Mouse (Mus musculus): ENCODE results near the gene Scyl2. TPM values are rescaled to one million over a fixed set of nuclear protein-coding genes. Genes with fewer than 3 reads are reported as not detected.
"Not testable (repeated sequence)": the region's sequence is repeated elsewhere in the genome, so short reads cannot be mapped to it uniquely, and the experiment has no call there.

The Scyl2 gene
- polyA plus RNA-seq, 1 experiment from 2014 or later = 47.7 TPM

GRCm38 (mm10) chr10:89695194-89695911, 9.3 kb upstream of the Scyl2 start:
- H3K27ac ChIP-seq = no peak overlapping the region
- no peaks in the 10 kb centered on the region for H3K36me3 ChIP-seq (ENCODE audit: inconsistent target)
- WGBS (ENCODE audit: missing documents) = 36% methylated on average over 20 of the region's 20 CpGs
- no peaks in the 10 kb centered on the region for H3K79me2 ChIP-seq (ENCODE audit: inconsistent target)
- no peak overlapping the region for H3K4me3 ChIP-seq (ENCODE audit: inconsistent target)

GRCm38 (mm10) chr10:89690021-89690420, 3.9 kb upstream of the Scyl2 start:
- WGBS (ENCODE audit: missing documents) = 87% methylated on average over 8 of the region's 8 CpGs
- Histone ChIP-seq H3K79me2 (ENCODE audit: inconsistent target) (peaks cover 7% of the 10 kb centered on the region), H3K4me3 (ENCODE audit: inconsistent target) (no peak overlapping the region), H3K36me3 (ENCODE audit: inconsistent target) (no peaks in the 10 kb centered on the region), H3K27ac (no peak overlapping the region)

GRCm38 (mm10) chr10:89687455-89687854, 1.4 kb upstream of the Scyl2 start:
- peaks cover 33% of the 10 kb centered on the region for H3K79me2 ChIP-seq (ENCODE audit: inconsistent target)
- no peak overlapping the region for H3K4me3 ChIP-seq (ENCODE audit: inconsistent target)
- no peaks in the 10 kb centered on the region for H3K36me3 ChIP-seq (ENCODE audit: inconsistent target)
- 34% methylated on average over 2 of the region's 2 CpGs for WGBS (ENCODE audit: missing documents)
- H3K27ac ChIP-seq = no peak overlapping the region

- Histone ChIP-seq H3K27ac (no peak overlapping the region), H3K4me3 (ENCODE audit: inconsistent target) (peak overlapping the region; percentile 60)
Observed at GRCm38 (mm10) chr10:89685391-89686138, 520 bp downstream of the Scyl2 start.

GRCm38 (mm10) chr10:89682961-89683360, 3.1 kb downstream of the Scyl2 start:
- Histone ChIP-seq H3K4me3 (ENCODE audit: inconsistent target) (no peak overlapping the region), H3K27ac (no peak overlapping the region), H3K79me2 (ENCODE audit: inconsistent target) (peaks cover 77% of the 10 kb centered on the region), H3K36me3 (ENCODE audit: inconsistent target) (no peaks in the 10 kb centered on the region)
- 90% methylated on average over 10 of the region's 10 CpGs for WGBS (ENCODE audit: missing documents)

More at GRCm38 (mm10) chr10:89685391-89686138, 520 bp downstream of the Scyl2 start:
- Histone ChIP-seq H3K79me2 (ENCODE audit: inconsistent target) (peaks cover 51% of the 10 kb centered on the region), H3K36me3 (ENCODE audit: inconsistent target) (no peaks in the 10 kb centered on the region)
- 5% methylated on average over 34 of the region's 51 CpGs for WGBS (ENCODE audit: missing documents)

- Histone ChIP-seq H3K4me3 (ENCODE audit: inconsistent target) (no peak overlapping the region), H3K79me2 (ENCODE audit: inconsistent target) (peaks cover 85% of the 10 kb centered on the region), H3K27ac (no peak overlapping the region), H3K36me3 (ENCODE audit: inconsistent target) (no peaks in the 10 kb centered on the region)
- WGBS (ENCODE audit: missing documents) = 100% methylated on average over 1 of the region's 1 CpGs
Observed at GRCm38 (mm10) chr10:89682157-89682556, 3.9 kb downstream of the Scyl2 start.

GRCm38 (mm10) chr10:89681706-89682105, 4.4 kb downstream of the Scyl2 start:
- no peaks in the 10 kb centered on the region for H3K36me3 ChIP-seq (ENCODE audit: inconsistent target)
- H3K79me2 ChIP-seq (ENCODE audit: inconsistent target) = peaks cover 90% of the 10 kb centered on the region
- H3K27ac ChIP-seq = no peak overlapping the region
- no peak overlapping the region for H3K4me3 ChIP-seq (ENCODE audit: inconsistent target)
- 95% methylated on average over 4 of the region's 4 CpGs for WGBS (ENCODE audit: missing documents)

GRCm38 (mm10) chr10:89680517-89680916, 5.6 kb downstream of the Scyl2 start:
- H3K4me3 ChIP-seq (ENCODE audit: inconsistent target) = no peak overlapping the region
- H3K36me3 ChIP-seq (ENCODE audit: inconsistent target) = no peaks in the 10 kb centered on the region
- H3K79me2 ChIP-seq (ENCODE audit: inconsistent target) = peaks cover 99% of the 10 kb centered on the region
- 34% methylated on average over 3 of the region's 3 CpGs for WGBS (ENCODE audit: missing documents)
- no peak overlapping the region for H3K27ac ChIP-seq

- H3K27ac ChIP-seq = no peak overlapping the region
Observed at GRCm38 (mm10) chr10:89679448-89679847, 6.6 kb downstream of the Scyl2 start.

GRCm38 (mm10) chr10:89678054-89678453, 8.0 kb downstream of the Scyl2 start:
- Histone ChIP-seq H3K4me3 (ENCODE audit: inconsistent target) (no peak overlapping the region), H3K27ac (no peak overlapping the region), H3K36me3 (ENCODE audit: inconsistent target) (no peaks in the 10 kb centered on the region), H3K79me2 (ENCODE audit: inconsistent target) (peaks cover 95% of the 10 kb centered on the region)
- 96% methylated on average over 4 of the region's 4 CpGs for WGBS (ENCODE audit: missing documents)

More at GRCm38 (mm10) chr10:89679448-89679847, 6.6 kb downstream of the Scyl2 start:
- H3K4me3 ChIP-seq (ENCODE audit: inconsistent target) = no peak overlapping the region
- 94% methylated on average over 1 of the region's 1 CpGs for WGBS (ENCODE audit: missing documents)
- peaks cover 99% of the 10 kb centered on the region for H3K79me2 ChIP-seq (ENCODE audit: inconsistent target)
- H3K36me3 ChIP-seq (ENCODE audit: inconsistent target) = no peaks in the 10 kb centered on the region

- Histone ChIP-seq H3K27ac (no peak overlapping the region), H3K79me2 (ENCODE audit: inconsistent target) (peaks cover 87% of the 10 kb centered on the region), H3K36me3 (ENCODE audit: inconsistent target) (no peaks in the 10 kb centered on the region), H3K4me3 (ENCODE audit: inconsistent target) (no peak overlapping the region)
- 88% methylated on average over 4 of the region's 4 CpGs for WGBS (ENCODE audit: missing documents)
Observed at GRCm38 (mm10) chr10:89676609-89677008, 9.5 kb downstream of the Scyl2 start.

GRCm38 (mm10) chr10:89670371-89670770, 15.7 kb downstream of the Scyl2 start:
- H3K27ac ChIP-seq; H3K4me3 ChIP-seq (ENCODE audit: inconsistent target): not testable (repeated sequence)
- 82% methylated on average over 5 of the region's 5 CpGs for WGBS (ENCODE audit: missing documents)
- H3K79me2 ChIP-seq (ENCODE audit: inconsistent target) = peaks cover 49% of the 10 kb centered on the region; the same call in 1 of the 2 replicates
- H3K36me3 ChIP-seq (ENCODE audit: inconsistent target) = peaks cover 25% of the 10 kb centered on the region

GRCm38 (mm10) chr10:89667571-89667970, 18.5 kb downstream of the Scyl2 start:
- H3K4me3 ChIP-seq (ENCODE audit: inconsistent target) = no peak overlapping the region
- peaks cover 29% of the 10 kb centered on the region; the same call in 1 of the 2 replicates for H3K79me2 ChIP-seq (ENCODE audit: inconsistent target)
- H3K36me3 ChIP-seq (ENCODE audit: inconsistent target) = peaks cover 32% of the 10 kb centered on the region
- no peak overlapping the region for H3K27ac ChIP-seq
- 97% methylated on average over 7 of the region's 7 CpGs for WGBS (ENCODE audit: missing documents)

GRCm38 (mm10) chr10:89665679-89666078, 20.4 kb downstream of the Scyl2 start:
- H3K79me2 ChIP-seq (ENCODE audit: inconsistent target) = peaks cover 15% of the 10 kb centered on the region; the same call in 1 of the 2 replicates
- H3K4me3 ChIP-seq (ENCODE audit: inconsistent target) = no peak overlapping the region
- WGBS (ENCODE audit: missing documents) = 94% methylated on average over 9 of the region's 9 CpGs
- H3K36me3 ChIP-seq (ENCODE audit: inconsistent target) = peaks cover 44% of the 10 kb centered on the region
- H3K27ac ChIP-seq = no peak overlapping the region
